Mouse (Mus musculus) common myeloid progenitor, adult 5-6 weeks (primary cell): ENCODE measurements at regions not wholly inside any gene's neighbourhood (a gene's known extent, or its start where the extent isn't known, plus 50 kb on each side); places are given as distances from the start of the nearest gene placed in this dataset.

Source experiments
- ATAC-seq: replicated peaks from 2 replicates; pipeline ENCODE4 v1.8.0; 2016; ENCODE audit warnings: low read depth, mild to moderate bottlenecking, moderate TSS enrichment, inconsistent platforms; ENCODE audit not compliant: poor library complexity, severe bottlenecking

- no peak for ATAC-seq
These were observed 296.4 kb downstream of the Gm16223 start for GRCm38 (mm10) chr5:42364116-42364515.

- ATAC-seq = no peak
These were observed 320.2 kb downstream of the Gm16223 start for GRCm38 (mm10) chr5:42387959-42388358.

- no peak for ATAC-seq
These were observed 328.9 kb downstream of the Gm16223 start for GRCm38 (mm10) chr5:42396695-42397094.

- ATAC-seq = no peak
These were observed 342.2 kb downstream of the Gm16223 start for GRCm38 (mm10) chr5:42409981-42410380.

GRCm38 (mm10) chr5:42412296-42412695 lies 344.5 kb downstream of the Gm16223 start:
- ATAC-seq = peak; percentile 81

GRCm38 (mm10) chr5:42425902-42426301 lies 358.1 kb downstream of the Gm16223 start:
- ATAC-seq = no peak

- ATAC-seq = no peak
These were observed 365.4 kb downstream of the Gm16223 start for GRCm38 (mm10) chr5:42433147-42433546.

GRCm38 (mm10) chr5:42448644-42449043 lies 380.9 kb downstream of the Gm16223 start:
- ATAC-seq = no peak

GRCm38 (mm10) chr5:42449581-42449980 lies 381.8 kb downstream of the Gm16223 start:
- ATAC-seq = no peak

GRCm38 (mm10) chr5:42453707-42454106 lies 385.9 kb downstream of the Gm16223 start:
- no peak for ATAC-seq

- ATAC-seq = no peak
These were observed 393.4 kb downstream of the Gm16223 start for GRCm38 (mm10) chr5:42461195-42461594.

GRCm38 (mm10) chr5:42464814-42465213 lies 397.1 kb downstream of the Gm16223 start:
- no peak for ATAC-seq

GRCm38 (mm10) chr5:42473493-42473892 lies 405.7 kb downstream of the Gm16223 start:
- ATAC-seq = no peak

GRCm38 (mm10) chr5:42502124-42502801 lies 434.5 kb downstream of the Gm16223 start:
- no peak for ATAC-seq

- no peak for ATAC-seq
These were observed 435.0 kb downstream of the Gm16223 start for GRCm38 (mm10) chr5:42502802-42503136.

- no peak for ATAC-seq
These were observed 441.4 kb downstream of the Gm16223 start for GRCm38 (mm10) chr5:42509200-42509599.

- no peak for ATAC-seq
These were observed 455.7 kb downstream of the Gm16223 start for GRCm38 (mm10) chr5:42523116-42524113.

GRCm38 (mm10) chr5:42525431-42525830 lies 457.7 kb downstream of the Gm16223 start:
- ATAC-seq = no peak

- ATAC-seq = no peak
These were observed 492.8 kb downstream of the Gm16223 start for GRCm38 (mm10) chr5:42560537-42560936.

GRCm38 (mm10) chr5:42563406-42563805 lies 495.6 kb downstream of the Gm16223 start:
- ATAC-seq = no peak

GRCm38 (mm10) chr5:42575971-42576370 lies 508.2 kb downstream of the Gm16223 start:
- no peak for ATAC-seq
